Mouse (Mus musculus): ENCODE measurements around the gene Carmil2. TPM values are rescaled to one million over a fixed set of nuclear protein-coding genes. Genes with fewer than 3 reads are reported as not detected.

Carmil2 gene
- total RNA-seq, 2 experiments from 2014 or later: 5.4 to 7.0 TPM

- ATAC-seq (replicated peaks; ENCODE audit: low FRiP score, poor library complexity, severe bottlenecking): no peak
Measured at GRCm38 (mm10) chr8:105694051-105694799, 8.2 kb downstream of the Carmil2 start.

GRCm38 (mm10) chr8:105695080-105695780, 9.2 kb downstream of the Carmil2 start:
- ATAC-seq (replicated peaks; ENCODE audit: low FRiP score, poor library complexity, severe bottlenecking): no peak; the same call in 1 of the 2 replicates

DNA sequence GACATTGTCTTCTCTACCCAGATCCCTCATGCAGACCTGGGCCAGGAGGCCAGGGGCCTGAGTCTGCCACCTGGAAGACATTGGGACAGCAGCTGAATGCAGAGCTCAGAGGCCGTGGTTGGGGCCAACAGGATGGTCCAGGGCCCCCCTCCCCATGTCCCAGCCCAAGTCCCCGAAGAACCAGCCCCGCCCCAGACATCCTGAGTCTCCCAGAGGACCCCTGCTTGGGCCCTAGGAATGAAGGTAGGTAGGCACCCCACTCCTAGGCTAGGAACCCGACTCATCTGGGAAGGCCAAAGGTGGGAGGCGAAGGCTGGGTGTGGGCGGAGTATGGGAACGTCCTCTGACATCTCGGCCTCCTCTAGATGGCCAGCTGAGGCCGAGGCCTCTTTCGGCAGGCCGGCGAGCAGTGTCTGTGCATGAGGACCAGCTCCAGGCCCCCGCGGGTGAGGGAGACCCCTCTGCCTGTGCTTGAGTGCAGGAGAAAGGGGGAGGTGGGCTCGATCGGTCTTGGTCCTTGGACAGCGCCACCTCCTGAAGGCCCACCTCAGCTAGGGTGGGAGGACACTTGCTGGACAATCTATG, 11.2 kb downstream of the Carmil2 start:
- no peak for ATAC-seq (replicated peaks; ENCODE audit: low FRiP score, poor library complexity, severe bottlenecking)

GRCm38 (mm10) chr8:105698734-105699133, 12.7 kb downstream of the Carmil2 start:
- ATAC-seq (replicated peaks; ENCODE audit: low FRiP score, poor library complexity, severe bottlenecking): no peak

GRCm38 (mm10) chr8:105699488-105700215, 13.6 kb downstream of the Carmil2 start:
- ATAC-seq (replicated peaks; ENCODE audit: low FRiP score, poor library complexity, severe bottlenecking): no peak

DNA sequence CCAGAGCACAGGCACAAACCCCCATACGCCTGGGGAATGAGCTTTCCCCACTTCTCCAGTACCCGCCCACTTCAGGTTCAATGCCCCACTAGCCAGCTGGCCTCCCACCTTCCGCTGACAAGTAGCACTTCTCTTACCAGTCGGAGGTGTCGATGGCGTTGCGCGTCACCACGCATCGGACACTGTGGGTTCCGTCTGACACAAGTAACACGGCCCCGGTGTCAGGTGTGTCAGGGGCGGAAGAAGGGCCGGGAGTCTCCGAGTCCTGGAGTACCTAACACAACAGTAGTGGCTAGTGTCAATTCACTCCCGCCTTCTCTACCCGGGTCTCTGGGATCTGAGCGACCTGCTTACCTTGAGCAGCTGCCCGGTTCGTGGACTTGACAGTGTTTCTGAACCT, 14.5 kb downstream of the Carmil2 start:
- peak; percentile 57 for ATAC-seq (replicated peaks; ENCODE audit: low FRiP score, poor library complexity, severe bottlenecking)

GRCm38 (mm10) chr8:105700966-105701824, 15.1 kb downstream of the Carmil2 start, which contains the start of the genes Acd and Pard6a:
Gene Acd (minus strand): TSS chr8:105701102.
Gene Pard6a (plus strand): TSS chr8:105701148.
- ATAC-seq (replicated peaks; ENCODE audit: low FRiP score, poor library complexity, severe bottlenecking): peak; percentile 88

DNA sequence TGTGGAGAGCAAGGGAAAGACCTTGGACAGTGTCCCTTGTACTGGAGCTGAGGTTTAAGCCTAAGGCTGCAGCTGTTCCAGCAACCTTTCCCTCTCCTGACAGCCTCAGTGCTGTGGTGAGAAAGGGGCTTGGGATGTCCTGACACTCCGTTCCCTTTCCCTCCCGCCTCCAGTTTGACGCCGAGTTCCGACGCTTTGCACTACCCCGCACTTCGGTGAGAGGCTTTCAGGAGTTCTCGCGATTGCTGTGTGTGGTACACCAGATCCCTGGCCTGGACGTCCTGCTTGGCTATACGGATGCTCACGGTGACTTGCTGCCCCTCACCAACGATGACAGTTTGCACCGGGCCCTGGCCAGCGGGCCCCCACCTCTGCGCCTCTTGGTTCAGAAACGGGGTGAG, 15.9 kb downstream of the Carmil2 start:
- no peak for ATAC-seq (replicated peaks; ENCODE audit: low FRiP score, poor library complexity, severe bottlenecking)

DNA sequence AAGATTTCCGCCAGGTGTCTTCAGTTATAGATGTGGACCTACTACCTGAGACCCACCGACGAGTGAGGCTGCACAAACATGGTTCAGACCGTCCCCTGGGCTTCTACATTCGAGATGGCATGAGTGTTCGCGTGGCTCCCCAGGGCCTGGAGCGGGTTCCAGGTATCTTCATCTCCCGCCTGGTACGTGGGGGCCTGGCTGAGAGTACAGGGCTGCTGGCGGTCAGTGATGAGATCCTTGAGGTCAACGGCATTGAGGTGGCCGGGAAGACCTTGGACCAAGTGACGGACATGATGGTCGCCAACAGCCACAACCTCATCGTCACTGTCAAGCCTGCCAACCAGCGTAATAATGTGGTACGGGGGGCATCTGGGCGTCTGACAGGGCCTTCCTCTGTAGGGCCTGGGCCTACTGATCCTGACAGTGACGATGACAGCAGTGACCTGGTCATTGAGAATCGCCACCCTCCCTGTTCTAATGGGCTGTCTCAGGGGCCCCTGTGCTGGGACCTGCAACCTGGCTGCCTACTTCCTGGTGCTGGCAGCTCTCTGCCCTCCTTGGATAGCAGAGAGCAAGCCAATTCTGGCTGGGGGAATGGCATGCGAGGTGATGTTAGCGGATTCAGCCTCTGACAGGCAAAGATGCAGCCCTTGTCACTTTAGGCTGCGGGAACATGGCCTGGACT, 16.8 kb downstream of the Carmil2 start:
- ATAC-seq (replicated peaks; ENCODE audit: low FRiP score, poor library complexity, severe bottlenecking): no peak

DNA sequence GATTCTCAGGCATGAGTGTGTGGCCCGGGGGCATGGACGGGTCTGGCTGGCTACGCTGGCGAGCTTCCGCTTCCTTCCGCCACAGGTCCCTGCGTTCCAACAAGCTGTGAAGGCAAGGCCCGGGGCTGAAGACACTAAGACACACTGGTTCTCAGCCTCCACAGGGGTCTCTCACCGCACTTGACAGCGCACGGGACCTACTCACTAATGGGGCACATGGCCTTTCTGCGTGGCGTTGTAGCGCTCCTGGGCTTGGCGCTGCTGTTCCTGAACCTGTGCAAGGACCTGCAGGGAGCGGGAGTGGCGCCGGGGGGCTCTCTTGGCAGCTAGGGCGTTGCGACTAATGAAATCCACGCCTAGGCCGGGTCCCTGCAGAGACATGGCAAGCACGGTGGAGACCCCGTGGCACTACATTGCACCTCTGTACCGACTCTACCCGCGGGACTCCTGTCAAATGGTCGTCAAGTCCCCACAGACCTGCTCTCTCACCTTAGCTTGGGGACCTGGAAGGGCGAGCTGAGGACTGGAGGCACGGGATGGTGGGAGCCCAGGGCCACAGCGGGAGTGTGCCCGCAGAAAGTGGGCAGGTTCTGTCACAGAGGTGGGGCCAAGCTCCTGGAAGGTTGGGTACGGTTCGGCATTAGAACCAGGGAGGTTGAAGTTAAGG, 18.2 kb downstream of the Carmil2 start:
- no peak for ATAC-seq (replicated peaks; ENCODE audit: low FRiP score, poor library complexity, severe bottlenecking)

DNA sequence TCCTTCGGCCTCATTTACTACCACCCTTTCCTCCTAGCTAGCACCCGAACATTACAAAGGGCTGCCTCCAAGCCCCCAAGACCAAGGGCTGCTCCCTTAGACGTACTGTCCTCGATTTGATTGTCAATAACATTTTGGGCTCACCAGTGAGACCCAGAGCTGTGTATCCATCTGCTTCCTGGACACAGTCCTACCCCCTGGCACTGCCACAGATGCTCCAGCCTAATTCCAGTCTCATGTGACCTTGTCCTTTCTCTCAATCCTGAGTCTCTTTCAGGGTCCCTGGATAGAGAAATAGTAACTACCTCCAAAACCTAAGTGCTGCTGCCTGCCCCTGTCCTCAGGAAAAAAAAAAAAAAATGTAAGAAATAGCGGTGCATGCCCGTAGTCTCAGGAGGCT, 18.9 kb downstream of the Carmil2 start:
- no peak for ATAC-seq (replicated peaks; ENCODE audit: low FRiP score, poor library complexity, severe bottlenecking)

DNA sequence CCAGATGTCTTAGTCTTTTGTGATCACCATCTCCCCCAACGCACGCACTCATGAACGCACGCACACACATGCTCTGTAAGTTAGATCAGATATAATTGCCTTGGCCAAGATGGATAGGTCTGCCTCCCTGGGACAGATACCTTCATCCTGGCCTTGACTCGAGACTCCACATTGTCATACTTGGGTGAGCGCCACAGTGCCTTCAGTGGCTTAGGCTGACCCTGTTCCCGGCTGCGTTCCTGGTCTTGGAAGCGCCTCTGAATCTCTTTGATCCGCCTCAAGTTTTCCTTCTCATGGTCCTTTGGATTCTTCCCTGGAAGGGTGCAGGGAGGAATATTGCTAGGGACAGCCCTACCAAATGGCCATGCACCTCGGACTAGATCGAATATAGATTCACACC, 20.4 kb downstream of the Carmil2 start:
- no peak for ATAC-seq (replicated peaks; ENCODE audit: low FRiP score, poor library complexity, severe bottlenecking)

GRCm38 (mm10) chr8:105707498-105708403, 21.7 kb downstream of the Carmil2 start, which contains the start of the genes 4933405L10Rik and Enkd1:
Gene 4933405L10Rik (plus strand): TSS chr8:105707655.
Gene Enkd1 (minus strand): TSS chr8:105708210.
- ATAC-seq (replicated peaks; ENCODE audit: low FRiP score, poor library complexity, severe bottlenecking): peak; percentile 86

DNA sequence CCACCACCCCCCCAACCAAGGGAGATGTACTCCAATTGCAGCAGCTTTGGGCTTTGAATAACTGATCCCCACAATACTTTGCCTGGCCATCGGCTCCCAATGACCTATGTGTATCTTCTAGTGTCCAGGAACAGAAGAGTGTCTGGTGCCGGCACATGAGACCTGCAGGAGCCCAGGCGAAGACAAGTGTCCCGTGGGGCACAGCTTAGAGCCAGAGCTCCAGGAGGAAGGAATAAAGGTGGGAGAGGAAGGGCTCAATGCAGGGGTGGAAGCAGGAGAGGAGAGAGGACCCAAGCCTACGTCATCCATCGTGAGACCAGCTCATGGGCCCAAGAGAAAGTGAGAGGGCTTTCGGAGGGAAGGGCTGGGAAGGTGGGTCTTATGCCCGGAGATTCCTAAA, 22.6 kb downstream of the Carmil2 start:
- no peak for ATAC-seq (replicated peaks; ENCODE audit: low FRiP score, poor library complexity, severe bottlenecking)

DNA sequence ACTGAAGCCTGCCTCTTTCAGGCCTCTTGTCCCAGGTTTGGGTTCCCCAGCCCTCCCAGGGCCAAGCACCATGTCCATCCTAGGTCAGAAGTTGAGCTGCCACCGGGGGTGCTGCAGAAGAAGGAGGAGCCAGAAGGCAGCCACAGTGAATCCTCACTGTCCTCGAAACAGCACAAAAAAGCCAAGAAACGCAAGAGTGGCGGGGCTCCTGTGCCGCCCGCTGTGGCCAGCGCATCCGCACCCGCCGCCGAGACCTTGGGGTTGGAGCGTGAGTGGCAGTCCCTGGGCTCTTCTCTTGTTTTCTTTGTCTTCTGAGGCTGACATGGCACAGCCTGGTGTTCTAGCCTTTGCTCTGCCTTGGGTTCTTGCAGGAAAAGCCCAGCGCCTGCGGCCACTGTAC, 23.2 kb downstream of the Carmil2 start:
- no peak for ATAC-seq (replicated peaks; ENCODE audit: low FRiP score, poor library complexity, severe bottlenecking)

GRCm38 (mm10) chr8:105712286-105712685, 26.2 kb downstream of the Carmil2 start:
- no peak for ATAC-seq (replicated peaks; ENCODE audit: low FRiP score, poor library complexity, severe bottlenecking)

- ATAC-seq (replicated peaks; ENCODE audit: low FRiP score, poor library complexity, severe bottlenecking): peak; percentile 84
Measured at GRCm38 (mm10) chr8:105714139-105714538, 28.1 kb downstream of the Carmil2 start.
